Mouse (Mus musculus): ENCODE results near the gene Trmt13.
"Not testable (repeated sequence)": the region's sequence is repeated elsewhere in the genome, so short reads cannot be mapped to it uniquely, and the experiment has no call there.

The Trmt13 gene

DNA sequence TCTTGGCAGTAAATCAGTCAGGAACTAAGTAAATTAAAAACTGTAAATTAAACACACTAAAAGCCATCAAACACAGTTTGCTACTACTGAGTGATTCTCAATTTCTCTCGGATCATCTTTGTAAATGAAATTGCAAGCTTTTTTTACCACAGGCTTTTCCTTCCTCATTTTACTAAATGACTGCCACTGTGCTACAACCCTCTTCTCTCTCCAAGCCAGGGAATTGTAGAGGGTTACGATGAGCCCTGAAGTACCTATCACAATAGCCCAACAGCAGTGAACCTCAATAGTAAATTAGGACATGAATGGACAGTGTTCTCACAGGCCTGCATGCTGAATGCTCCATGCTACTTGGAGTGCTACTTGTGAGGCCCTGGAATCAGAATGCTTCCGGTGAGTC is 19.7 kb upstream of the Trmt13 start:
- DNase-seq (ENCODE audit: low spot score in 2 of 2): no peak

DNA sequence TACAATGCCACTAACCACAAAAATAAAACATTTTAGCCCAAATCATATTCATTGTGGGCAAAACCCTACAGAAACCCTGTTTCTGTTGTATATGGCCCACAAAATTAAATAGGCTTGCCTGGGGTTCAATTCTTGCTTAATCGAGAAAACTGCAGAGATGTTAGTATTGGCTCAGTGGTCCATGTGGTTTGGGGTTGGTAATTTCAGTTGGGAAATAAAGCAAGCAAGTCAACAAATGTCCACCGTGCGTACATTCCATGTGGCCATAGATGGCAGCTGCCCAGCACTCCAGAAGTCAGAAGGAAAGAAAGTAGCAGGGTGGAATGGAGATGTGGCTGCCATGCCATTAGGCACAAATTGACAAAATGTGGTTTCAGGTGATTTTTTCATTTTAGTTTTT is 18.6 kb upstream of the Trmt13 start:
- no peak for DNase-seq (ENCODE audit: low spot score in 2 of 2)

DNA sequence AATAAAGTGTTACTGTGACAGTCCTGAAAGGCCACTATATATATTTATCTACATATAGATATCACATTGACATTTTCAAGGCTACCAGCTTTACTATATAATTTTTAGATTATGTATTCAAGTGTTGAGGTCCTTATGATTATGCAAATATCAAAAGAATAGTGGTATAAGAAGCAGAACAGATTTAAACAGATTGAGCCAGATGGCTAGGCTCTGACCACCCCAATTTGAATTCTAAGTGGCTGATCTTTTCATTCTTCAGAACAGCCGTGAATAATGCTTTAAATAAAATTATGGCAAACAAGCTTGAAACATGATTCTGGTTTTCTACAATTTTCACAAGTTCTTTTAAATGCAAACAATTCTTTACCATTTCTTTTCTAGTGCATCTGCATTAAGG is 17.1 kb upstream of the Trmt13 start:
- DNase-seq (ENCODE audit: low spot score in 2 of 2): no peak

DNA sequence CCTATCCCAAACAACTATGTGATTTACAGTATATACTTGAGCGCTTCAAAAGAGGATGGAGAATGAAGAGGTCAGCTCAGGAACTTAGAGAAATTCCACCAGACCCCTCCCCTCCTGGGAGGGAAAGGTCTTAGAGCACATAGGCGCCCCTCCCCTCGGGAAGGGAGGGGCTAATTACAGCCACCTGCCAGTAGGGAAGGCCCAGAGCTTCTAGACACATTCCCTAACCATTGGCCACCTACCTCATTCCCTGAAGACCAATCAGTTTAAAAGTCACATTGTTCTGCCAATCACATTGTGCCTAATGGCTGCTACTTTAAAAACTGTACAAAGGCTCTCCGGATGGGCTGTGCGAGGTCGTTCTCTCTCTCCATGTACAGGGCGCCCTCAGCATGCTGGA is 8.3 kb upstream of the Trmt13 start:
- no peak for DNase-seq (ENCODE audit: low spot score in 2 of 2)

DNA sequence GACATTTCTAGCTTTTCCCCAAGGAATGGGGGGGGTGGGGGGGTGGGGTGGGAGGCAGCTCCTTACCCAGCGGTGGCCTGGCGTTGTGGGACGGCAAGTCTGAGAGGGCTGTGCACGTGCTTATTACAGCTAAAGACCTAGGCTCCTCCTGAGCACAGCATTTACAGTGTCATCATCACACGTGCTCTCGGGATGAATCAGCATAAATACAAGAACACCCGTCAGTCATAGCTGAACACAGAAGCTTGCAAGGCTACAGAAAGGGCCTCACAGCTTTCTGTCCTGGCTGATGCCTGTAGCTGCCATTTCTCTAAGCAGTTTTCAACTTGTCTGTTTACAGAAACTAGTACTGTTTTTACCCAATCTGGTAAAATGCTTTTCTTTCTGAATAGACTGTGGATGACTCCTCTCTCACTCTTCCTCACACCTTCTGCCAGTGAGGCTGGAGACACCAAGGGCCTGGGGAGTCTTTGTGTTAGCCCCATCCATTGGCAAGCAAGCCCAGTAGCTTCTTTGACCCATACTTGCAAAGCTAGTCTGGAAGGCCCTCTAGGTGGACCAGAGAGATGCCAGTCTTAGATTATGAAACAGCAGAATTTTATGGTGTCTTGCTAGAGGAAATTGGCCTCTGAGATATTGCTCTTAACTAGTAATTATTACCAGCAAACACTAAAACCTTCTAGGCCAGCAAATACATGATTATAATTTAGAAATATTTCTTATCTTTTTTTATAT is 6.4 kb upstream of the Trmt13 start:
- no peak for DNase-seq (ENCODE audit: low spot score in 2 of 2)

DNA sequence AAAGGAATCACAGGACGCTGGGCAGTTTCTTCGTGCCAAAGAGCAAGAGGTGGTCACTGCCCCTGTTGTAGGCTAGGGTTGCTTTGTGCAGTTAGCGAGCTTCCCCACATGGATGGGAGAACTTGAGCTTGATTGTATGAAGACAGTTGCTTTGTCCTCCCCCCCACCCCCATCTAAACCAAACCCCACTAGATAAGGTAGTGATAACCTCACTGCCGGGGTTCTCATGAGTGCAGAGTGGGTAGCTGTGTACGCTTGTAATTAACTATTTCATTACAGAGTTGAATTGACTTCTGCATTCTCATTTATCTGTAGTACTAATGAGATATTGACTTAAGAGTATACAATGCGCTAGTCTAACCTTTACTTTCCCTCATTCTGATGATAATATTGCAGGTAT is 4.5 kb upstream of the Trmt13 start:
- DNase-seq (ENCODE audit: low spot score in 2 of 2): no peak

DNA sequence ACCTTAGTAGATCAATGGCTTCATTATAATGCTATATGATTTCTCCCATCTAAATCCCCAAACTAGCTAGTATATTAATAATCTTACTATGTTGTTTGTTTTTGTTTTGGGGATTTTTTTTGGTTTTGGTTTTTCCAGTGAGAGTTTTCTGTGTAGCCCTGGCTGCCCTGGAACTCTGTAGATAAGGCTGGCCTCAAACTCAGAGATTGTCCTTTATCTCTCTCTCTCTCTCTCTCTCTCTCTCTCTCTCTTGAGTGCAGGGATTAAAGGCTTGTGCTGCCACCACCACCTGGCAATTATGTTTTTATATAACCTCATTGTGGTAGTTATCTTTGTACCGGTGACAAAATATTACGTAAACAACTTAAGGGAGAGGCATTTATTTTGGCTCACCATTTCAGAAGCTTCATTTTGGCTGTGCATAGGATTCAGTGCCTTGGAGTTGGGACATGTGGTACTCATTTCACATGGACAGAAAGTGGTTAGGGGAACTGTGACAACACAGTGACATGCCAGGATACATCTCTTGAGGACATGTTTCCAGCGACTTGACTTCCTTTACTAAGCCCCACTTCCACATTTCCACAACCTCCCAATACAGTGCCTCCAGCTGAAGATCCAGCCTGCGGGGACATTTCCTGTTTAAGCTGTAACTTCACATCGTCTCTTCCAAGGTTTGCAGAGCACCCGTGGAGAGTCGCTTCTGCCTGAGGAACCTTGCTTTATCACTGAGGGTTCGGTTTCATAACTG is 1.1 kb upstream of the Trmt13 start:
- DNase-seq (ENCODE audit: low spot score in 2 of 2): no peak

DNA sequence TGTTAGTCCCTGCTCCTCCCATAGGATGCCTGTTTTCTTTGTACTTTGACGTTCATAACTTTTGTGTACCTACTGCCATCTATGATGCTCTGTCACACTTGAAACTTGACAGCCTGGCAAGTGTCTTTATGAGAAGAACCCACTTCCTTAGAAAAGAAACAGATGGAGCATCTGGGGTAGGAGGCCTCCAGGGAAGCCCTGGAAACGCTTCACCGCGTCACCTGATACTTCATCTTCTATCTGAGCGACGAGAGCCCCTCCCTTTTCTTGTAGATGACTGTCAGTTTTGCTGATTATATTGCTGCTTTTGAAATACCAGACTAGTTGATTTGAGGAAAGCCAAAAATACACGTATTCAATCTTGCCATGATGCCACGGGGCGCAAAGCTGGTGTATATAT is 9.8 kb downstream of the Trmt13 start:
- DNase-seq (ENCODE audit: low spot score in 2 of 2): no peak

DNA sequence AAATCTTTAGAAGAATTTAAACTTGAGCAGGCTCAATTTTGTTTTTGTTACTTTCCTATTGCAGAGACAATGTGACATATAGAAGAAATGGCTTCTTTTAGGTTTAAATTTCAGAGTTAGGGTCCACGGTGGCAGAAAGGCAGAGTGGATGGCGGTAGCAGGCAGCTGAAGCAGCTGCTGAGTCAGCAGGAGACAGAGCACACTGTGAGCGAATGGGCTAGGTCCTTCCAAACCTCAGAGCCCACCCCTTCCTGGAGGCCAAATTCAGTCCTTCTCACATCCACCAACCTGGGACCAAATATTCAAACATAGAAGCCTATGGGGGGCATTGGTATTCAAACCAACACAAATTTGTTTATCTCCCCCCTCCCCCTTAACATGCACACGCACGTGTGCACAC is 12.6 kb downstream of the Trmt13 start:
- DNase-seq (ENCODE audit: low spot score in 2 of 2): no peak

DNA sequence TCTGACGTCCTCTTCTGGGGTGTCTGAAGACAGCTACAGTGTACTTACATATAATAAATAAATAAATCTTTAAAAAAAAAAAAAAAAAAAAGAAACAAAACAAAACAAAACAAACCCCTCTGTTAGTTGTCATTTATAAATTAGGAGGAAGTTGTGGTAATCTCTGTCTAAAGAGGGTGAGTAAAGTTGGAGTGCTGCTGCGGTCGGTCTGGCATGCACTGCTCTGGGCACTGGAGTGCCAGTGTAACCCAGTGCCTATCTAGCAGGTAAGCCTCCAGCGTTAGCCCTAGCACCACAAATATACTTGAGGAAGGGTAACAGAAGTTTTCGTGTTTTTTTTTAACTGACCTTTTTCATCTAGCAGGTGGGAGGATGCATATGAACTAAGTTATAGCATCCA is 13.4 kb downstream of the Trmt13 start:
- DNase-seq (ENCODE audit: low spot score in 2 of 2): no peak

DNA sequence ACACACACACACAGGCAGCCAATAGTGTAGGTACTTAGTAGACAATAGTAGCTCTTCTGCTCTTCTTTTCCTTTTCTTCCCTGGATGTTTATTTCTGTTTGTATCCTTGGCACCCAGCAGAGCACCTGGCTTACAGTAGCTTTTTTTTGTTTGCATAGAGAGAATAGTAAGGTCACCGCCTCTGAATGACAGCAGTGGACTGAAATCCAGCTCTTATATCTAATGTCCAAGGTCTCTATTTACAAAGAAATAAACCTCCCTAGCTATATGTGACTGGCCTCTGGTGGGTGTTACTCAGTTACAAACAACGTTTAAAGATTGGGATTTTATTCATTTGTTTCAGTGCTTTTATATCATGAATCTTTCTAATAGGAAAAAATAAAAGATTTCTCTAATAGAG is 14.7 kb downstream of the Trmt13 start:
- DNase-seq (ENCODE audit: low spot score in 2 of 2): no peak

DNA sequence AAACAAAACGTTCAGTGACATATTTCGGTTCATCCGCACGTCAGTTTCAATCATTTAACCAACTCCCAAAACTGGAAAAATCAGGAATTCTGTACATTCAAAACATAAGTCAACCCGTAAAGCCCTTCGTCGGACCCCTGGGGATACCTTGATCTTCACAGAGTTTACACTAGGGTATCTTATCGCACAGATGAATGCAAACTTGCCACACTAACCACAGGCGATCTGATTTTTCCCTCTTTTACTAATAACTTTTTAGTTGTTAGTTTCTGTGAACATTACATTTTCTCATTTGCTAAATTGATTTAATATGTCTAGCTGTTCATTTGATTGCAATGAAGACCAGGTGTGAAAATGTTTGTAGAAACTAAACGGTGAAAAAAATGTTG is 18.8 kb downstream of the Trmt13 start:
- DNase-seq (ENCODE audit: low spot score in 2 of 2): no peak

DNA sequence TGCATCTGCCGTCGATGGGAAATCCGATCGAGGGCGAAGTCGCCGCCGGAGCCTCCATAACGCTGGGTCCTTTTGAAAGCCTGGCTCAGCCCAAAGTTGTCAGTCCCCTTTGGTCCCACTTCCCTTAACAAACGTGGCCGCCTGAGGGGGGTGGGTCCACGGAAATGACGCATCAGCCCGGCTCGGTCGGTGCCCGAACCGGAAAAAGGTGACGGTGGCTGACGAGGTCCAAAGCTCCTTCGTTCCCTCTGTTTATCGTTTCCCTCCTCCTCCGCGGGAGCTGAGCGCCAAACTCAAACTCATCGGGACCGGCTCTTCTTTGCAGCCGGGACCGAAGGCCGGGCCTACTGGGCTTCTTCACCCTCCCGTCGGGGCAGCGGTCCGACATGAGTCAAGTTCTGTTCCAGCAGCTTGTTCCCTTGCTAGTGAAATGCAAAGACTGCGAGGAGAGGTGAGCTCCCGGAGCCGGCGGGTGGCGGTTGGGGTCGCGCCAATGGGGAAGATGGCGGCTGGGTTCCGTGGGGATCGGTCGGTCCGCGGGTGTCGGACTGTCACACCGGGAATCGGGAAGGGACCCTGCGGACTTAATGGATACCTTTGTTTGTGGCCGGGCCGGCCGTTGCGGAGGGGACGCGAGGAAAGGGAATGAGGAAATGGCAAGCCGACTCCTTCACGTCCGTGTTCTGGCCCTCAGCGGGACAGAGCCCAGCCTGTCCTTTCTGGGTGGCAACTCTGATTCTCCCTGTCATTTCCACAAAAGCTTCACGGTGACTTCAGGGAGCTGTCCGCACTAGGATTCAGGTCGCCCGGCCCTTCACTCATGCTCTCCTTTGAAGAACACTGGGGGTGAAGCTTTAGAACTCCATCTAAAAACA is 19.4 kb downstream of the Trmt13 start, which contains the start of gene Sass6:
Gene Sass6, plus strand, starts transcription at position 255 of the 875 bp plus-strand sequence.
- DNase-seq (ENCODE audit: low spot score in 2 of 2): peak; percentile 94 to 98

DNA sequence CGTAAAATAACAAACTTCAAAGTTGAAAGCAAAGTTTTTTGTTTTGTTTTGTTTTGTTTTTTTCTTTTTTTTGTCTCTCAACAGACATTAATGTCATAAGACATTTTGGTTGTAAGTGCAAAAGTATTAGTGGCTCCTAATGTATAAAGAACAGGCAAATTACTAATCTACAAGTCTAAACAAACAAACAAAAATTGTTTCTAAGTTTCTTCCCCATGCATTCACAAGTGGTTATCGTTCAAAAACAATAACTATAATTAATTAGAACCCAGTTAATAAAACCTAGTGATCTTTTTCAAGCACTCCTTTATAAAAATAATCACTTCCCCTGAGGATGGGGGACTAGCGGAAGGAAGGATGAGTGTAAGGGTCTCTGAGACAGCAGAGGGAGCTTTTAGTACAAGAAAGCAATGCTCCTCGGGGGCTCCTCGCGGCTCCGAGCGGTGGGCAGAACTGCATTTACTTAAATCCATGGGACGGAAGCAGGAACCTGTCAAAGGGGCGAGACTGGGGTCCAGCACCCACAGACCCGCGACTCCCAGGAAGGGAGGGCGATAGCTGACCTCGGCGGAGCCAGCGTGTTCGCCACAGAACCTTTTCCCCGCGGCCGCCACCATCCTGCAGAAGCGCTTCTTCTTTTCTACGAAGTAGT is 20.2 kb downstream of the Trmt13 start:
- DNase-seq (ENCODE audit: low spot score in 2 of 2): no peak

DNA sequence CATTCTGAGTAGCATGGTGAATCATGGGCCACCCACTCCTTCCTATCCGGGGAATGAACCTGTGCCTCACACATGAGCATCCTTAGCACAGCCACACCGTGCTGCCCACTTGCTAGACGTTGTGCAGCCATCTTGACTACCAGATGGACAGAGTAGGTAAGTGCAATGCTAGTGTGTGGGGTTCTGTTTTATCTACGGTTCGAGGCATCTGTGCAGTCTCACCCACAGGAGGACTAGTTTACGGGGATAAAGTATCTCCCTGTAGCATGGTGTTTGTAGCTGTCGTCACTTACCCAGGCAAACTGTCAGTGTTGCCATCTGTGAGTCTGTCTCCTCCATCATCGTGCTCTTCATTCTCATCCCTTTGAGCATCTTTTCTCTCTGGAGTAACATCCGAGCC is 32.2 kb downstream of the Trmt13 start:
- DNase-seq (ENCODE audit: low spot score in 2 of 2): no peak

DNA sequence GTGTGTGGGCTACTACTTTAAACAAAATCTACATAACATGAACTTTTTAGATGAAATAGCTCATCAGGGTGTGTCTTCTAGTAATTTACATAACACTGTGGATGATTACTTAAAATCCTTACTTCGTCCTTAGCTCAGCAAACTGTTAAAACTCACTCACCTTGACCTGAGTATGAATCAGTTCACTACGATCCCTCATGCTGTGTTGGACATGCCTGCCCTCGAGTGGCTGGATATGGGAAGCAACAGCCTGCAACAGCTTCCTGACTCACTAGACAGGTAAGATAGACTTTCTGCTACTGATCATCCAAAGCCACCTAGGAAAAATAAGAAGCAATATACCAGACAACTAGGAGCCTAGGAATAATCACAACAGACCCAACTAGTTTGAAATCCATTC is 37.1 kb downstream of the Trmt13 start:
- DNase-seq (ENCODE audit: low spot score in 2 of 2): no peak

DNA sequence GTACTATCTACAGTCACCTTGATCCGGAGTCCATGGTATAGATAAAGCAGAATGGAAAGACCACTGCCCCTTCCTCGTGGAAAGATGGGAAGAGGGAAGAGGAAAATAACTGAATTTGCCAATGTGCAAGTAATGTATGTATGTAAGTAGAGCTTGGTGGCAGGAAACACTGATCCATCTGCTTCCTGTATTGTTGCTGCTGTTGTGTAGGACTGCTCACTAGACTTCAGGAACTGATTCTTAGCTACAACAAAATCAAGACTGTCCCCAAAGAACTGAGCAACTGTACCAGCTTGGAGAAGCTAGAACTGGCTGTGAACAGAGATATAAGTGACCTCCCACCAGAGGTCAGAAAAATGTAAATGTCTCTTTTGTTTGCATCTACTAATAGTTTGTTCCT is 43.8 kb downstream of the Trmt13 start:
- no peak for DNase-seq (ENCODE audit: low spot score in 2 of 2)

DNA sequence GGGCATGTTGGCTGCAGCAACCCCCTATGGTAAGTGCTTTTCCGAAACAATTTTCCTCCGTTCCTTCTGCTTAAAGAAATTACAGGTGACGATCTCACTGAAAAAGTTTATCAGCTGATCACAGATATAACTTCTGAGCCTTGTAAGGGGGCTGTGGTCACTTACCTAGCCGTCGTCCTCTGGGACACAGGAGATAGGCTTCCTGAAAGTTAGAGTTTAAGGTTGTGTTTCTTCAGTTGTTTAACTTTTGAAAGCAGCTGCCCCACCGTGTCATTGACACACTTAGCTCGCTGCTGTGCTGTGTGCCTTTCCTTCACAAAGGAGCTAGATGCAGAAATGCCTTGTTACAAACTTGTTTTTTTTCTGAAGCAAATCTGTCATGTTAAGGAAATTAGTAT is 51.3 kb downstream of the Trmt13 start:
- DNase-seq (ENCODE audit: low spot score in 2 of 2): no peak

DNA sequence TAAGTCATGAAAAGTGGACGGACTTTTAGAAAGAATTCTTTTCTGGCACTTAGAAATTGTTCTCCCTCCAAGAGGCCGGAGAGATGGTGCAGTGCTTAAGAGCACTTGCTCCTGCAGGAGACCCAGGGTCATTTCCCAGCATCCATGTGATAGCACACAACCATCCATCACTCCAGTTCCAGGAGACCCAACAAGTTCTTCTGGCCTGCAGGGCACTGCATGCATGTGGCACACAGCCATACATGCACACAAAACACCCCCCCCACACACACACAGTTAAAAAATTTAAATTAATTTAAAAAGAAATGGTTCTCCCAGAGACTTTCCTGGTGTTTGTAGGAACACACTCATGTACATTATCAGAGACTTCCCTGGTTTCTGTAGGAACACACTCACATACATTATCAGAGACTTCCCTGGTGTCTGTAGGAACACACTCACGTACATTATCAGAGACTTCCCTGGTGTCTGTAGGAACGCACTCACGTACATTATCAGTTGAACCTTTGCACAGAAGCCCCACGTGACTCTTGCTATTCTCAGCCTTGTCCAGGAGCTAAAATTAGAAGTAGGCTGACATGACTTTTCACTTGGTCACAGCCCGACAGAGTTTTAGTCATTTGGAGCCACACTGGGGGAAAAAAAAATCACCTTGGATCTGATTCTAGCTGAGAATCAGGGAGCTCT is 51.8 kb downstream of the Trmt13 start, which contains the start of gene Lrrc39:
Gene Lrrc39, plus strand, starts transcription at position 566 of the 687 bp plus-strand sequence.
- no peak for DNase-seq (ENCODE audit: low spot score in 2 of 2)

DNA sequence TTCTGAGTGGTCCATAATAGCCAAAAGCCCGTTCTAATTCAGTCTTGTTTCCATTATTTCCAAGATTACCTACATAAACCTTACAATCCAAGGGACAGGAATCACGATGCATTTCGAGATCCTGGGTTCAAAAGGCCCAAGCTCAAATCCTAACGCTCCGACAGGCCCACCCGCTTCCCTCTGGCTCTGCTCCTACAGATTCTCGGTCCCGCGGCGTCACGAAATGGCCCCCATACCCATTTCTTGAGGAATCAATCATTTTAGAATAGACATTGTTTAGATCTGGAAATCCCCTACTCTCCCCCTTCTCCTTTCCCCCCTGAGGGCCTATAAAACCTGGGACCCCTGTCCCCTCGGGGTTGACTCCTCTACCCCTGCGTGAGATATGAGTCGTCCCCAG is 53.1 kb downstream of the Trmt13 start:
- not testable (repeated sequence) for DNase-seq (ENCODE audit: low spot score in 2 of 2)

DNA sequence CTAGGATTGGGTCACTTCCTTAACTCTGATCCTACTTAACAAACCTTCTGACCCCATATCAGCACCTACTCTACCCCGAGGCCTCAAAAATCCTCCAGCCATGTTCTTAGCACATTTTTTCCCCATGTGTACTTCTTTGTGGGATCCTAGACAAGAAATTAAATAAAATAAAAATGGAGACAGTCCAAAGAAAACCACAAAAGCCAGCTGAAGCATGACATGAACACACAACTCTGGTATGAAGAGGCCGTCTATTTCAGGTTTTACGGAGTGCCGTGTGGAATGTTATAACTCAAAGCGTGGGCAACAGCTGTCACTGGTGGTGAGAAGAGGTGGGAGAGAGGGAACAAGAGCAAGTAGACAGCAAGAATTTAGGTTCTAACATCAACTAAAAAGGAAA is 63.0 kb downstream of the Trmt13 start:
- no peak for DNase-seq (ENCODE audit: low spot score in 2 of 2)

All from frontal cortex, postnatal 14 days (tissue).